Mouse (Mus musculus) heart, adult 2 months (tissue): ENCODE results near the gene Tnk1.

Experiments used
- CTCF ChIP-seq: fragments of 200-600 bp; IDR thresholded peaks from 2 replicates; pipeline ENCODE4 v1.8.1; 2022; ENCODE audit warnings: antibody characterized with exemption, mild to moderate bottlenecking, moderate library complexity
- POLR2A ChIP-seq: fragments of 200-500 bp; IDR thresholded peaks from 2 replicates; pipeline ENCODE4 v1.6.1; 2011; ENCODE audit warnings: mild to moderate bottlenecking, low read depth, low read length, control low read depth; ENCODE audit not compliant: insufficient read depth

- TF ChIP-seq CTCF (no peak), POLR2A (no peak)
Observed at GRCm38 (mm10) chr11:69878399-69878798, 19.9 kb upstream of the Tnk1 start.
